Mouse (Mus musculus): ENCODE data around the gene Aldh1l1.

DNA sequence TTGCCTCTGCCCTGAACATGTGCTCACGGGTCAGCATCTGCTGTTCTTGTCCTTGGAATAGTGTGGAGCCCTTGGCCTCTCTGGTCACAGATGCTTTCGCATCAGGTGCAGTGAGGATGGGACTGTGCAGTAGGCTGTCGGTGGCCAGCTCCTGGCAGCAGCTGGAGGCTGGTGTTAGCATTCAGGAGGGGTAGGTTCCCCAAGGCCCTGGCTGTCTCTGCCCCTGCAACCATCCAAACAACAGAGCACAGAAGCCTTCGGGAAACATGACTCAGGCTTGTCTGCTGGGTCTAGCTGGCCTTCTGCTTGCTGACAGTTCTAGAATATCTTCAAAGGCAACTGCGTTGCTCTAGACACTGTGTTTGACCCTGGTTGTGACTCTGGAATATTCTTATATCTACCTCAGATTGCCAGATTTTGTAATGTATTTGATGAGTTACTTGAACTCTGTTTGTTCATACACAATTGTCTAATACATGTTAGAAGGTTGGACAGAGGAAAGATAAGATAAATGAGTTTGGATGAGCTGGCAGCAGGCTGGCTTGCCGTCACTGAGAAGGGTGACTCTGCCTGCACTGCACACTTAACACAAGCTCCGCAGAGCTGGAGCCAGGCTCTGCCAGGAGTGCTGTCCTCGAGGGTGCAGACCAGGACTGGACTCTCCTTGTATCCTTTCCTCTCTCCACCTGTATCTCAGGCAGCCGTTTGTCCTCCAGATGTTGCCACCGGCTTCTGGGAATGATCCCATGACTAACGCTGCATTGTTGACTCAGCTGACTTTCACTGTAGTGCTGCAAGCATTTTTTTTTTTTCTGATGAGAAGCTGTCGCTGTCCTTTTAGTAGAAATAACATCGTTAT lies 79.4 kb downstream of the Aldh1l1 start:
- TF ChIP-seq CTCF (IDR thresholded peaks at IDR 0.05; ENCODE audit: low read depth, low read length) (no peak), EP300 (IDR thresholded peaks at IDR 0.05; ENCODE audit: insufficient read depth, low read depth, low read length) (no peak)
